Mouse (Mus musculus): Measurements from ENCODE around the gene Csmd2.
"Not testable (repeated sequence)": the region's sequence is repeated elsewhere in the genome, so short reads cannot be mapped to it uniquely, and the experiment has no call there.

The Csmd2 gene

GRCm38 (mm10) chr4:128609925-128610402, 622.3 kb downstream of the Csmd2 start, which contains the start of gene Zscan20:
Gene Zscan20 (minus strand): TSS chr4:128610098.
- peak; percentile 96 to 98 for DNase-seq (ENCODE audit: low spot score in 2 of 2)

- peak in 1 of 2 experiments; percentile 26 for DNase-seq (ENCODE audit: low spot score in 2 of 2)
These were observed 623.0 kb downstream of the Csmd2 start for GRCm38 (mm10) chr4:128610706-128611105.

- DNase-seq (ENCODE audit: low spot score in 2 of 2), result not testable (repeated sequence)
These were observed 624.1 kb downstream of the Csmd2 start for GRCm38 (mm10) chr4:128611726-128612125.

GRCm38 (mm10) chr4:128613326-128613725, 625.7 kb downstream of the Csmd2 start:
- DNase-seq (ENCODE audit: low spot score in 2 of 2), result peak in 1 of 2 experiments; percentile 43

GRCm38 (mm10) chr4:128615761-128616160, 628.1 kb downstream of the Csmd2 start:
- no peak for DNase-seq (ENCODE audit: low spot score in 2 of 2)
